Mouse (Mus musculus): ENCODE results near the gene Eomes. TPM values are rescaled to one million over a fixed set of nuclear protein-coding genes. Genes with fewer than 3 reads are reported as not detected.

Eomes gene
- polyA plus RNA-seq, 1 experiment: 0.36 TPM

DNA sequence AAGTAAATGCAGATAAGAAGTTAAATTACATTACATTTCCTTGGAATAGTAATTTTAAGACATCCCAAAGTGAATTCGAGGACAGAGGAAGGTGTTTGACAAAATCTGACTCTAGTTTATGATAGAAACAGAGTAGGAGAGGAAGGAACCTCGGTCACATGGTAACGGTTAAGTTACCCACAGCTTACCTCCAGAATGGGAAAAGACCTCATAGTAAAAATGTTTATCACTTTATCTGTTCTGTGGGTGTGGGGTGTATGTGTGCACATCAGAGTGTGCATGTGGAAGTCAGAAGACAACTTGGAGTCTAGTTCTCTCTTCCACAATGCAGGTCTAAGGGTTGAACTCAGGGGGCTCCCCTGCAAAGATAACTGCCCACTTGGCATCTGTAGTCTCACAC is 38.1 kb downstream of the Eomes start:
- H3K27me3 ChIP-seq (replicated peaks; ENCODE audit: control insufficient read depth, insufficient read depth, low read length): no peaks in the 10 kb centered on the region
- TF ChIP-seq POLR2A (IDR thresholded peaks at IDR 0.05; ENCODE audit: low read depth, low read length): no peak
- no peak for TF ChIP-seq CTCF (conservative IDR thresholded peaks at IDR 0.05; ENCODE audit: insufficient read depth, insufficient read length, low read depth, low read length)
- peaks cover 29% of the 10 kb centered on the region for H3K4me1 ChIP-seq (ENCODE audit: control insufficient read depth, insufficient read depth, low read length)
- peaks cover 7% of the 10 kb centered on the region for H3K36me3 ChIP-seq (ENCODE audit: control insufficient read depth, insufficient read depth, low read length)
- no peak overlapping the region for H3K4me3 ChIP-seq (ENCODE audit: insufficient read depth, low read depth, low read length)
- H3K27ac ChIP-seq (ENCODE audit: insufficient read depth, low read depth, low read length): no peak overlapping the region
- no peak for DNase-seq
- 88% methylated on average over 3 of the region's 3 CpGs for WGBS

DNA sequence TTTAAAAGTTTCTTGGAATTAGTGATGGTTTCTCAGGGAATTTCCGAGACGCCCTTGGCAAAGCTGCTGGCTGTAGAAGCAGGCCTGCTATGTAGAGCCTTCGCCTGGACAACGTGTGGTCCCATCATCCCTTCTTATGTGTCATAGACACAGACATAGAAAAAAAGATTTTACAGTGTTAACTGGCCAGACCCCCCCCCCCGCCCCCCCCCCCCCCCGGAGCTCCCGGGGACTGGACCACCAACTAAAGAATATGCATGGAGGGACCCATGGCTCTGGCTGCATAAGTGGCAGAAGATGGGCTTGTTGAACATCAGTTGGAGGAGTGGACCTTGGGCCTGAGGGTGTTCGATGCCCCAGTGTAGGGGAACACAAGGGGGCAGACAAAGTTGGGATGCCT is 39.6 kb downstream of the Eomes start:
- Histone ChIP-seq H3K27me3 (replicated peaks; ENCODE audit: control insufficient read depth, insufficient read depth, low read length) (no peaks in the 10 kb centered on the region), H3K4me3 (ENCODE audit: insufficient read depth, low read depth, low read length) (no peak overlapping the region), H3K27ac (ENCODE audit: insufficient read depth, low read depth, low read length) (no peak overlapping the region), H3K4me1 (ENCODE audit: control insufficient read depth, insufficient read depth, low read length) (peaks cover 19% of the 10 kb centered on the region), H3K36me3 (ENCODE audit: control insufficient read depth, insufficient read depth, low read length) (peaks cover 7% of the 10 kb centered on the region)
- WGBS: 73% methylated on average over 8 of the region's 8 CpGs
- DNase-seq: no peak
- TF ChIP-seq POLR2A (IDR thresholded peaks at IDR 0.05; ENCODE audit: low read depth, low read length): no peak
- no peak for TF ChIP-seq CTCF (conservative IDR thresholded peaks at IDR 0.05; ENCODE audit: insufficient read depth, insufficient read length, low read depth, low read length)

DNA sequence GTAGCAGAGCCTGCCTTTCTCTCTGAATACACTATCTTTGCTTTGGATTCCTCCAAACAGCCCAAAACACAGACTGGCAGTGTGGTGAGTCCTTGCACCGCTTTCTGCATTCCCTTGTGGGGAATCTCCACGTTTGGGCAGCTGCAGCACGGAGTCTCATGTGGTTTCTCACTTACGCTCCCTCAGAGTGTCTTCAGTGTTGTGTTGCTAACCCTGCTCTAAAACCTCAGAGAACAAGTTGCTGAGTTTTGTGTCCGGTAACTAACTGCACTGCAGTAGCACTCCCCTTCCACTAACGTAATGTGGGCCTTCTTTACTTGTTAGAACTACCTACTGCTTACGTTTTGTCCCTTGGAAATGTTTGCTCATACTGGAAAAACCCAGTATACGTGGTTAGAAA is 41.1 kb downstream of the Eomes start:
- TF ChIP-seq POLR2A (IDR thresholded peaks at IDR 0.05; ENCODE audit: low read depth, low read length): no peak
- no peak for TF ChIP-seq CTCF (conservative IDR thresholded peaks at IDR 0.05; ENCODE audit: insufficient read depth, insufficient read length, low read depth, low read length)
- 50% methylated on average over 8 of the region's 8 CpGs for WGBS
- no peak overlapping the region for H3K27ac ChIP-seq (ENCODE audit: insufficient read depth, low read depth, low read length)
- no peaks in the 10 kb centered on the region for H3K27me3 ChIP-seq (replicated peaks; ENCODE audit: control insufficient read depth, insufficient read depth, low read length)
- DNase-seq: no peak
- H3K4me3 ChIP-seq (ENCODE audit: insufficient read depth, low read depth, low read length): no peak overlapping the region
- peaks cover 7% of the 10 kb centered on the region for H3K36me3 ChIP-seq (ENCODE audit: control insufficient read depth, insufficient read depth, low read length)
- peaks cover 13% of the 10 kb centered on the region; the same call in 1 of the 2 replicates for H3K4me1 ChIP-seq (ENCODE audit: control insufficient read depth, insufficient read depth, low read length)

DNA sequence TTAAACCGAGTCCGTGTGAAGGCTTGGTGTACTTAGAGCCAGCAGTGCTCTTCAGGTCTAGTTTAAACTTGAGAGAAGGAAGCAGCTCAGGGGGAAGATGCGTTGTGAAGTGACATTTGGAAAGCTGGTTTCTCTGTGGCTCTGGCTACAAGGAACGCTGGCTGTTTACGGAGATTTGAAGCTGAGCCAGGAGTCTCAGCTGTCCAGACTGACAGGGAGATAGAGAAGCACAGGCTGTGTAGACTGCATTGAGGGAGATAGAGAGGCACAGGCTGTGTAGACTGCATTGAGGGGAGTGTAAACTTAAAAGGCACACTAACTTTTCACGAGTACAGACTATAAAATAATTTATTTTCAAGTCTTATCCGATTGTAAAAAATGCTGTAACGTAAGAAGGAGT is 42.0 kb downstream of the Eomes start:
- no peaks in the 10 kb centered on the region for H3K27me3 ChIP-seq (replicated peaks; ENCODE audit: control insufficient read depth, insufficient read depth, low read length)
- peaks cover 13% of the 10 kb centered on the region; the same call in 1 of the 2 replicates for H3K4me1 ChIP-seq (ENCODE audit: control insufficient read depth, insufficient read depth, low read length)
- H3K4me3 ChIP-seq (ENCODE audit: insufficient read depth, low read depth, low read length): no peak overlapping the region
- H3K36me3 ChIP-seq (ENCODE audit: control insufficient read depth, insufficient read depth, low read length): peaks cover 4% of the 10 kb centered on the region
- no peak overlapping the region for H3K27ac ChIP-seq (ENCODE audit: insufficient read depth, low read depth, low read length)
- WGBS: 41% methylated on average over 8 of the region's 8 CpGs
- TF ChIP-seq CTCF (conservative IDR thresholded peaks at IDR 0.05; ENCODE audit: insufficient read depth, insufficient read length, low read depth, low read length): no peak
- TF ChIP-seq POLR2A (IDR thresholded peaks at IDR 0.05; ENCODE audit: low read depth, low read length): no peak
- DNase-seq: no peak

DNA sequence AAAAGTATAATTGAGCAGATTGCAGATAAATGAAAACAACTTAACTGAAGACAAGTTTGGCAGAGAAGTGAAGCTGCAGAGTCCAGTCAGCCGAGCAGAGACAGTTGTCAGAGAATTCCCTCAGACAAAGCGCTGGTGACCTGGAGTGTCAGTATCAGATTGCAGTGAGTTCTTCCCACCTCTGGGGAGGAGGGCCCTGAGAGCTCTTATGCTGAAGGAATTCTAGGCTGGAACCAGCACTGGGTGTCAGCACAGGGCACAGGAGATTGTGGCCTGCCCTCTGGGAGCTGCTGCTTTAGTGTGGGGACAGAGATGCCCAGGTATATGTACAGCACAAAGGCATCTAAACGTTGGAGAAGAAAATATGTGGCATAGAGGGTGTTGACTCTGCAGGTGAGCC is 42.8 kb downstream of the Eomes start:
- no peaks in the 10 kb centered on the region for H3K27me3 ChIP-seq (replicated peaks; ENCODE audit: control insufficient read depth, insufficient read depth, low read length)
- H3K36me3 ChIP-seq (ENCODE audit: control insufficient read depth, insufficient read depth, low read length): peaks cover 1% of the 10 kb centered on the region; the same call in 1 of the 2 replicates
- H3K4me3 ChIP-seq (ENCODE audit: insufficient read depth, low read depth, low read length): no peak overlapping the region
- 35% methylated on average over 3 of the region's 3 CpGs for WGBS
- no peak for DNase-seq
- H3K27ac ChIP-seq (ENCODE audit: insufficient read depth, low read depth, low read length): no peak overlapping the region
- peaks cover 13% of the 10 kb centered on the region; the same call in 1 of the 2 replicates for H3K4me1 ChIP-seq (ENCODE audit: control insufficient read depth, insufficient read depth, low read length)
- TF ChIP-seq CTCF (conservative IDR thresholded peaks at IDR 0.05; ENCODE audit: insufficient read depth, insufficient read length, low read depth, low read length) (no peak), POLR2A (IDR thresholded peaks at IDR 0.05; ENCODE audit: low read depth, low read length) (no peak)

DNA sequence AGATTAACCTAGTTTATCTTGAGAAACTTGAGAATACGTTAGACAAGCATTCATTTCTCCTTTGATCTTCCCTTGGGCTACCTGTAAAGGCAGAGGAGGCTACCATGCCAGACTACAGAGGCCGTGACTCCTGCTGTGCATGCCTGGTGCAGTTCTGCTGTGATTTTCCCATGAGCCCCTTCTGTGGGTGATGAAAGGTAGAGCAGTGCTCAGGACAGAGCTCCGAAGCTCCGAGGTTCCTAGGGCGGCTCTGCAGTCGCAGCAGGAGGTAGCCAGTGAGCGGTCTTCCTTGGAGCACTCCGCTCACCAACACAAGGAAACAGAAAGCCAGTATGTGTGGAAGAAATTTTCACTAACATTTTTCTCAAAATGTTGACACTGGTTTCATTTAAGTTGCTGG is 43.6 kb downstream of the Eomes start:
- WGBS: 78% methylated on average over 8 of the region's 8 CpGs
- H3K27ac ChIP-seq (ENCODE audit: insufficient read depth, low read depth, low read length): no peak overlapping the region
- TF ChIP-seq POLR2A (IDR thresholded peaks at IDR 0.05; ENCODE audit: low read depth, low read length) (no peak), CTCF (conservative IDR thresholded peaks at IDR 0.05; ENCODE audit: insufficient read depth, insufficient read length, low read depth, low read length) (no peak)
- no peak overlapping the region for H3K4me3 ChIP-seq (ENCODE audit: insufficient read depth, low read depth, low read length)
- peaks cover 1% of the 10 kb centered on the region; the same call in 1 of the 2 replicates for H3K36me3 ChIP-seq (ENCODE audit: control insufficient read depth, insufficient read depth, low read length)
- DNase-seq: no peak
- no peaks in the 10 kb centered on the region for H3K27me3 ChIP-seq (replicated peaks; ENCODE audit: control insufficient read depth, insufficient read depth, low read length)
- H3K4me1 ChIP-seq (ENCODE audit: control insufficient read depth, insufficient read depth, low read length): peaks cover 13% of the 10 kb centered on the region; the same call in 1 of the 2 replicates

DNA sequence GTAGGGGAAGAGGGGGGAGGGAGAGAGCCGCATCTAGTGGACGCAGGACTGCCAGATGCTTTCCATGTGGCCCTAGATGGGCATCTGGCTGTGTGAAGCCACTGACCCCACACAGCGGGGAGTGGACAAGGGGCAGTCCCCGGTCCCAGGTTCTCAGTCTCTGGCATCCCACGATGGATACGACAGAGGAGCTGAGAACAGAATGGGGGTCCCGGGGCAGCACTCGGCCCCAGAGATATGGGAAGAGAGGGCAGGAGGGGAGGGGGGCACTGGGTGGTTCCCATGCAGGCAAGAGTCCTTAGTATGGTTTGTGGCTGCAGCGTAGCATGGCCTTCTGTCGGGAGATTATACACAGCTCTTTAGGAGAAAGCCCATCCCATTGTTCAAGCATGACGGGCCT is 45.7 kb downstream of the Eomes start:
- no peak for TF ChIP-seq POLR2A (IDR thresholded peaks at IDR 0.05; ENCODE audit: low read depth, low read length)
- TF ChIP-seq CTCF (conservative IDR thresholded peaks at IDR 0.05; ENCODE audit: insufficient read depth, insufficient read length, low read depth, low read length): no peak
- no peak for DNase-seq
- H3K27me3 ChIP-seq (replicated peaks; ENCODE audit: control insufficient read depth, insufficient read depth, low read length): no peaks in the 10 kb centered on the region
- 95% methylated on average over 11 of the region's 11 CpGs for WGBS
- H3K27ac ChIP-seq (ENCODE audit: insufficient read depth, low read depth, low read length): no peak overlapping the region
- no peak overlapping the region for H3K4me3 ChIP-seq (ENCODE audit: insufficient read depth, low read depth, low read length)
- peaks cover 6% of the 10 kb centered on the region; the same call in 1 of the 2 replicates for H3K36me3 ChIP-seq (ENCODE audit: control insufficient read depth, insufficient read depth, low read length)
- H3K4me1 ChIP-seq (ENCODE audit: control insufficient read depth, insufficient read depth, low read length): peaks cover 6% of the 10 kb centered on the region; the same call in 1 of the 2 replicates

Measured in kidney, adult 2 months (tissue).